Mouse (Mus musculus) CD8-positive naive resting alpha-beta T cell, adult 2 months (primary cell): ENCODE measurements around the gene Col4a3.
A peak's percentile ranks its signal among the peaks of the same experiment; 100 is the strongest.

Source experiments
- DNase-seq, 2 experiments: peaks; one replicate each; pipeline ENCODE4 v3.0.0; 2022; ENCODE audit warnings: low read depth in 2 of 2, low spot score in 2 of 2

The Col4a3 gene

GRCm38 (mm10) chr1:82605856-82606255, 19.1 kb downstream of the Col4a3 start:
- DNase-seq: no peak

- no peak for DNase-seq
Observed at GRCm38 (mm10) chr1:82608646-82609262, 22.0 kb downstream of the Col4a3 start.

- no peak for DNase-seq
Observed at GRCm38 (mm10) chr1:82612061-82612660, 25.4 kb downstream of the Col4a3 start.

- DNase-seq: no peak
Observed at GRCm38 (mm10) chr1:82618001-82618400, 31.3 kb downstream of the Col4a3 start.

GRCm38 (mm10) chr1:82618592-82618991, 31.9 kb downstream of the Col4a3 start:
- no peak for DNase-seq

GRCm38 (mm10) chr1:82619981-82620380, 33.3 kb downstream of the Col4a3 start:
- DNase-seq: no peak

- no peak for DNase-seq
Observed at GRCm38 (mm10) chr1:82624934-82625333, 38.2 kb downstream of the Col4a3 start.

- DNase-seq: no peak
Observed at GRCm38 (mm10) chr1:82625474-82625873, 38.8 kb downstream of the Col4a3 start.

- DNase-seq: no peak
Observed at GRCm38 (mm10) chr1:82627652-82628051, 40.9 kb downstream of the Col4a3 start.

- DNase-seq: no peak
Observed at GRCm38 (mm10) chr1:82629495-82629894, 42.8 kb downstream of the Col4a3 start.

GRCm38 (mm10) chr1:82631169-82631792, 44.6 kb downstream of the Col4a3 start:
- no peak for DNase-seq

GRCm38 (mm10) chr1:82634545-82635253, 48.0 kb downstream of the Col4a3 start:
- no peak for DNase-seq

GRCm38 (mm10) chr1:82635254-82635620, 48.5 kb downstream of the Col4a3 start:
- DNase-seq: no peak

GRCm38 (mm10) chr1:82636321-82636720, 49.6 kb downstream of the Col4a3 start:
- DNase-seq: no peak

GRCm38 (mm10) chr1:82637414-82637813, 50.7 kb downstream of the Col4a3 start:
- no peak for DNase-seq

GRCm38 (mm10) chr1:82638428-82638827, 51.7 kb downstream of the Col4a3 start:
- DNase-seq: no peak

- peak; percentile 4 to 8 for DNase-seq
Observed at GRCm38 (mm10) chr1:82641316-82641987, 54.7 kb downstream of the Col4a3 start.

GRCm38 (mm10) chr1:82647989-82648388, 61.3 kb downstream of the Col4a3 start:
- DNase-seq: no peak

GRCm38 (mm10) chr1:82650868-82651267, 64.1 kb downstream of the Col4a3 start:
- DNase-seq: no peak

- DNase-seq: no peak
Observed at GRCm38 (mm10) chr1:82654046-82654445, 67.3 kb downstream of the Col4a3 start.

- no peak for DNase-seq
Observed at GRCm38 (mm10) chr1:82656452-82656851, 69.7 kb downstream of the Col4a3 start.
